Mouse (Mus musculus) midbrain, embryonic 14.5 days (tissue): ENCODE measurements at regions not wholly inside any gene's neighbourhood (a gene's known extent, or its start where the extent isn't known, plus 50 kb on each side); places are given as distances from the start of the nearest gene placed in this dataset.
A peak's percentile ranks its signal among the peaks of the same experiment; 100 is the strongest.

Experiments used
- ATAC-seq: fragments of 200-750 bp; cut with Nextera tagmentation; 2 replicates; pipeline ENCODE4 v1.8.0; 2017; ENCODE audit warnings: moderate number of reproducible peaks, moderate library complexity; ENCODE audit not compliant: low FRiP score, low TSS enrichment
- DNase-seq: peaks from one replicate; pipeline ENCODE4 v3.0.0-alpha.2; 2015
- H3K27ac ChIP-seq: fragments of 300-500 bp; sonication (generic); replicated peaks from 2 replicates; pipeline ENCODE4 v1.5.1; 2014; ENCODE audit warnings: mild to moderate bottlenecking, low read depth, low read length, moderate library complexity
- H3K27me3 ChIP-seq: fragments of 300-500 bp; sonication (generic); 2 replicates; pipeline ENCODE4 v1.6.1; 2014; ENCODE audit warnings: low read length, control low read depth, mixed read lengths; ENCODE audit not compliant: control insufficient read depth, insufficient read depth
- H3K36me3 ChIP-seq: fragments of 300-500 bp; sonication (generic); 2 replicates; pipeline ENCODE4 v1.6.1; 2014; ENCODE audit warnings: low read length, control low read depth; ENCODE audit not compliant: control insufficient read depth, insufficient read depth
- H3K4me1 ChIP-seq: fragments of 300-500 bp; sonication (generic); 2 replicates; pipeline ENCODE4 v1.6.1; 2014; ENCODE audit warnings: mild to moderate bottlenecking, antibody characterized with exemption, low read length, control low read depth; ENCODE audit not compliant: control insufficient read depth, insufficient read depth
- H3K4me2 ChIP-seq: fragments of 300-500 bp; sonication (generic); 2 replicates; pipeline ENCODE4 v1.6.1; 2014; ENCODE audit warnings: mild to moderate bottlenecking, low read length, moderate library complexity
- H3K4me3 ChIP-seq: fragments of 300-500 bp; sonication (generic); replicated peaks from 2 replicates; pipeline ENCODE4 v1.5.1; 2014; ENCODE audit warnings: low read depth, low read length
- H3K9ac ChIP-seq: fragments of 300-500 bp; sonication (generic); replicated peaks from 2 replicates; pipeline ENCODE4 v1.6.1; 2014; ENCODE audit warnings: mild to moderate bottlenecking, low read length, moderate library complexity
- H3K9me3 ChIP-seq: fragments of 300-500 bp; sonication (generic); 2 replicates; pipeline ENCODE4 v1.6.1; 2016; ENCODE audit warnings: low read length, control low read depth, mixed read lengths; ENCODE audit not compliant: control insufficient read depth
- WGBS: fragments of 180-500 bp; shearing (Covaris S2); extraction: QIAGEN DNeasy Blood & Tissue Kit; methylation state at CpG from one replicate; pipeline ENCODE4 v1.1.7; 2014; 5-methylcytosine and 5-hydroxymethylcytosine counted together

- WGBS = 55% methylated on average over 2 of the region's 2 CpGs
- DNase-seq (peak; percentile 73), ATAC-seq (no peak)
- Histone ChIP-seq H3K36me3 (no peaks in the 10 kb centered on the region), H3K4me1 (no peaks in the 10 kb centered on the region), H3K9me3 (no peaks in the 10 kb centered on the region), H3K4me3 (no peak overlapping the region), H3K4me2 (no peak overlapping the region), H3K27me3 (no peaks in the 10 kb centered on the region), H3K9ac (no peak overlapping the region), H3K27ac (no peak overlapping the region)
Measured at GRCm38 (mm10) chr7:54458386-54458785, 376.9 kb upstream of the Luzp2 start.

- DNase-seq = no peak
- WGBS = 92% methylated on average over 1 of the region's 1 CpGs
- H3K4me1 ChIP-seq = no peaks in the 10 kb centered on the region
Measured at GRCm38 (mm10) chr7:54491254-54491653, 344.0 kb upstream of the Luzp2 start.

GRCm38 (mm10) chr7:54505235-54505634 lies 330.1 kb upstream of the Luzp2 start:
- no peak overlapping the region for H3K27ac ChIP-seq
- H3K4me1 ChIP-seq = no peaks in the 10 kb centered on the region
- no peak overlapping the region for H3K9ac ChIP-seq
- no peaks in the 10 kb centered on the region for H3K9me3 ChIP-seq
- no peaks in the 10 kb centered on the region for H3K27me3 ChIP-seq
- H3K36me3 ChIP-seq = no peaks in the 10 kb centered on the region
- ATAC-seq (no peak), DNase-seq (peak; percentile 20)
- H3K4me2 ChIP-seq = no peak overlapping the region
- H3K4me3 ChIP-seq = no peak overlapping the region

More at GRCm38 (mm10) chr7:54491254-54491653, 344.0 kb upstream of the Luzp2 start:
- Histone ChIP-seq H3K9me3 (no peaks in the 10 kb centered on the region), H3K4me2 (no peak overlapping the region), H3K9ac (no peak overlapping the region), H3K4me3 (no peak overlapping the region), H3K27me3 (no peaks in the 10 kb centered on the region), H3K36me3 (no peaks in the 10 kb centered on the region), H3K27ac (no peak overlapping the region)
- no peak for ATAC-seq

GRCm38 (mm10) chr7:54507006-54507405 lies 328.3 kb upstream of the Luzp2 start:
- Histone ChIP-seq H3K27ac (no peak overlapping the region), H3K36me3 (no peaks in the 10 kb centered on the region), H3K4me1 (no peaks in the 10 kb centered on the region), H3K4me2 (no peak overlapping the region), H3K9me3 (no peaks in the 10 kb centered on the region), H3K27me3 (no peaks in the 10 kb centered on the region), H3K4me3 (no peak overlapping the region), H3K9ac (no peak overlapping the region)
- ATAC-seq (no peak), DNase-seq (no peak)
- WGBS = 56% methylated on average over 2 of the region's 2 CpGs

GRCm38 (mm10) chr7:54535693-54536092 lies 299.6 kb upstream of the Luzp2 start:
- Histone ChIP-seq H3K36me3 (no peaks in the 10 kb centered on the region), H3K27ac (no peak overlapping the region), H3K9ac (no peak overlapping the region), H3K9me3 (no peaks in the 10 kb centered on the region), H3K27me3 (no peaks in the 10 kb centered on the region), H3K4me1 (no peaks in the 10 kb centered on the region), H3K4me2 (no peak overlapping the region), H3K4me3 (no peak overlapping the region)
- no peak for ATAC-seq
- WGBS = 43% methylated on average over 7 of the region's 7 CpGs
- DNase-seq = peak; percentile 40

GRCm38 (mm10) chr7:54557436-54557835 lies 277.9 kb upstream of the Luzp2 start:
- WGBS = 82% methylated on average over 3 of the region's 3 CpGs

GRCm38 (mm10) chr7:54565569-54566179 lies 269.6 kb upstream of the Luzp2 start:
- no peak overlapping the region for H3K27ac ChIP-seq
- no peak overlapping the region for H3K9ac ChIP-seq
- DNase-seq = peak; percentile 21
- H3K4me1 ChIP-seq = no peaks in the 10 kb centered on the region
- H3K4me3 ChIP-seq = no peak overlapping the region
- H3K36me3 ChIP-seq = no peaks in the 10 kb centered on the region
- no peaks in the 10 kb centered on the region for H3K27me3 ChIP-seq
- ATAC-seq = peak; percentile 20; the same call in 1 of the 2 replicates
- H3K4me2 ChIP-seq = no peak overlapping the region
- 64% methylated on average over 3 of the region's 3 CpGs for WGBS
- no peaks in the 10 kb centered on the region for H3K9me3 ChIP-seq

More at GRCm38 (mm10) chr7:54557436-54557835, 277.9 kb upstream of the Luzp2 start:
- Histone ChIP-seq H3K4me2 (no peak overlapping the region), H3K4me3 (no peak overlapping the region), H3K9ac (no peak overlapping the region), H3K27ac (no peak overlapping the region), H3K9me3 (no peaks in the 10 kb centered on the region), H3K27me3 (no peaks in the 10 kb centered on the region), H3K4me1 (no peaks in the 10 kb centered on the region), H3K36me3 (no peaks in the 10 kb centered on the region)
- ATAC-seq (no peak), DNase-seq (no peak)

- H3K27ac ChIP-seq = no peak overlapping the region
- ATAC-seq (no peak), DNase-seq (peak; percentile 51)
Measured at GRCm38 (mm10) chr7:54599776-54600175, 235.5 kb upstream of the Luzp2 start.

GRCm38 (mm10) chr7:54622436-54622835 lies 212.9 kb upstream of the Luzp2 start:
- no peaks in the 10 kb centered on the region for H3K9me3 ChIP-seq
- H3K4me1 ChIP-seq = no peaks in the 10 kb centered on the region
- no peaks in the 10 kb centered on the region for H3K36me3 ChIP-seq
- no peaks in the 10 kb centered on the region for H3K27me3 ChIP-seq
- no peak overlapping the region for H3K9ac ChIP-seq
- no peak for ATAC-seq
- no peak overlapping the region for H3K4me2 ChIP-seq
- DNase-seq = no peak
- H3K27ac ChIP-seq = no peak overlapping the region
- H3K4me3 ChIP-seq = no peak overlapping the region
- 86% methylated on average over 2 of the region's 2 CpGs for WGBS

More at GRCm38 (mm10) chr7:54599776-54600175, 235.5 kb upstream of the Luzp2 start:
- whole genome bisulfite sequencing = 58% methylated on average over 1 of the region's 1 CpGs
- Histone ChIP-seq H3K4me2 (no peak overlapping the region), H3K4me3 (no peak overlapping the region), H3K9ac (no peak overlapping the region), H3K27me3 (no peaks in the 10 kb centered on the region), H3K9me3 (no peaks in the 10 kb centered on the region), H3K4me1 (no peaks in the 10 kb centered on the region), H3K36me3 (no peaks in the 10 kb centered on the region)
